ENCODE assay signal across 27 mouse cellular contexts in the genomic region with DNA sequence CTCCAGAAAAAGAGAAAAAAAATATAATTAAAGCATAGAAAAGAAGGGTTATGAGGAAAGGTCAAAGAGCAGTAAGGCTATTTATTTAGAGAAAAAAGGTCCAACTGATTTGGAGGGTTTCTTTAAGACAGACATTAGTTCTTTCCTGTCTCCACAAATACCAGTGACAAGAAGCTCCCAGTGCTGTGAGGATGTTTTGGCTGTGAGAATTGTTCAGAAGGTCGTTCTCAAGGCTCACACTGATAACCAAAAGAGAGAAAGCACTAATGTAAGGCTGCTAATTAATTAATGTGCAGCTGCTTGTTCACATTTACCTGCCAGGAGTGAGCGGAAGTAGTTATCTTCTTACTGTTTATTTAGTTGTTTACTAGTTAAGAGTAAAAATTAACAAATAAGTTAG. TPM values are rescaled to one million over a fixed set of nuclear protein-coding genes. Genes with fewer than 3 reads are reported as not detected.
DNase-seq lines count a peak whose midpoint lies in the region; ATAC-seq and TF ChIP-seq lines count a peak whose summit lies in the region.
"Had no signal": no experiment of that assay in that cellular context is flagged by ENCODE, and none has a peak within 500 bp of the region (broad histone marks: within the 10 kb centered on the region; RNA-seq: fewer than 3 reads in every experiment).

No protein-coding gene starts in this region.

- peaks cover 4% of the 10 kb centered on the region for H3K36me3 ChIP-seq in heart, adult 2 months (ENCODE audit: control insufficient read depth, insufficient read depth, low read length)
- no peaks in the 10 kb centered on the region for H3K36me3 ChIP-seq in heart, embryonic 10.5 days
- H3K36me3 ChIP-seq in heart, postnatal 0 days (replicated peaks; ENCODE audit: control insufficient read depth, insufficient read depth, low read length), result no peaks in the 10 kb centered on the region
- no peaks in the 10 kb centered on the region for H3K36me3 ChIP-seq in liver, embryonic 11.5 days (ENCODE audit: control insufficient read depth, insufficient read depth, low read length)
- H3K36me3 ChIP-seq in kidney, adult 2 months (ENCODE audit: control insufficient read depth, insufficient read depth, low read length), result no peaks in the 10 kb centered on the region
- H3K36me3 ChIP-seq: hindbrain, embryonic 10.5 days; hindbrain, embryonic 15.5 days; limb, embryonic 10.5 days; limb, embryonic 15.5 days; midbrain, embryonic 13.5 days; neural tube, embryonic 13.5 days had no signal

- H3K27ac ChIP-seq in heart, adult 2 months, result peak overlapping the region; percentile 70
- H3K27ac ChIP-seq in heart, embryonic 10.5 days, result no peak overlapping the region
- H3K27ac ChIP-seq in heart, postnatal 0 days (ENCODE audit: low read depth), result peak overlapping the region; percentile 22; the same call in 1 of the 2 replicates
- H3K27ac ChIP-seq in liver, embryonic 11.5 days (ENCODE audit: low read depth, low read length), result peak overlapping the region; percentile 58; the same call in 1 of the 2 replicates
- no peak overlapping the region for H3K27ac ChIP-seq in kidney, adult 2 months (ENCODE audit: insufficient read depth, low read depth, low read length)
- H3K27ac ChIP-seq: forebrain, embryonic 13.5 days; hindbrain, embryonic 10.5 days; hindbrain, embryonic 15.5 days; limb, embryonic 10.5 days; limb, embryonic 15.5 days; macrophage; midbrain, embryonic 13.5 days; neural tube, embryonic 13.5 days had no signal

- TF ChIP-seq POLR2A in heart, adult 2 months (IDR thresholded peaks at IDR 0.05; ENCODE audit: insufficient read depth, low read depth, low read length), result no peak
- no peak for TF ChIP-seq POLR2A in kidney, adult 2 months (IDR thresholded peaks at IDR 0.05; ENCODE audit: low read depth, low read length)

- H3K9me3 ChIP-seq in heart, embryonic 10.5 days, result no peaks in the 10 kb centered on the region
- no peaks in the 10 kb centered on the region for H3K9me3 ChIP-seq in heart, postnatal 0 days (replicated peaks; ENCODE audit: control insufficient read depth, low read length)
- no peaks in the 10 kb centered on the region for H3K9me3 ChIP-seq in liver, embryonic 11.5 days (ENCODE audit: control insufficient read depth, low read length)
- H3K9me3 ChIP-seq: forebrain, embryonic 13.5 days; hindbrain, embryonic 10.5 days; hindbrain, embryonic 15.5 days; limb, embryonic 10.5 days; limb, embryonic 15.5 days; midbrain, embryonic 13.5 days; neural tube, embryonic 13.5 days had no signal

- DNase-seq in heart, adult 2 months, result no peak
- DNase-seq in heart, embryonic 10.5 days (ENCODE audit: low spot score), result no peak
- DNase-seq in heart, postnatal 0 days (ENCODE audit: low spot score), result no peak
- no peak for DNase-seq in heart, postnatal 4 days
- DNase-seq in liver, embryonic 11.5 days (ENCODE audit: low spot score), result no peak
- DNase-seq in right cerebral cortex, postnatal 36 days (ENCODE audit: low spot score in 2 of 2), result no peak
- DNase-seq in kidney, adult 2 months, result no peak
- DNase-seq: adrenal gland, postnatal 10 days; cerebellum, adult 11 months; cerebellum, adult 9-10 months; cerebellum, postnatal 36 days; kidney, adult 9 months; kidney, postnatal 10 days; layer of hippocampus, postnatal 36 days; thymus, adult 18-20 months; thymus, postnatal 36 days had no signal

- peaks cover 8% of the 10 kb centered on the region for H3K4me1 ChIP-seq in heart, adult 2 months (ENCODE audit: control insufficient read depth, insufficient read depth, low read length)
- H3K4me1 ChIP-seq in heart, embryonic 10.5 days, result peaks cover 26% of the 10 kb centered on the region
- H3K4me1 ChIP-seq in heart, postnatal 0 days (ENCODE audit: control insufficient read depth, insufficient read depth), result peaks cover 21% of the 10 kb centered on the region; the same call in 1 of the 2 replicates
- H3K4me1 ChIP-seq in liver, embryonic 11.5 days (replicated peaks; ENCODE audit: control insufficient read depth, insufficient read depth, low read length), result peaks cover 8% of the 10 kb centered on the region; the same call in 1 of the 2 replicates
- no peaks in the 10 kb centered on the region for H3K4me1 ChIP-seq in kidney, adult 2 months (ENCODE audit: control insufficient read depth, insufficient read depth, low read length)
- H3K4me1 ChIP-seq: forebrain, embryonic 13.5 days; hindbrain, embryonic 15.5 days; limb, embryonic 10.5 days; limb, embryonic 15.5 days; midbrain, embryonic 13.5 days; neural tube, embryonic 13.5 days had no signal

- no peak for TF ChIP-seq CTCF in heart, adult 2 months (IDR thresholded peaks at IDR 0.05)
- TF ChIP-seq CTCF in heart, postnatal 0 days (IDR thresholded peaks at IDR 0.05; ENCODE audit: low read depth), result no peak
- no peak for TF ChIP-seq CTCF in kidney, adult 2 months (conservative IDR thresholded peaks at IDR 0.05; ENCODE audit: insufficient read depth, insufficient read length, low read depth, low read length)

- WGBS in heart, adult 2 months, result 44% methylated on average over 2 of the region's 2 CpGs
- 45% methylated on average over 2 of the region's 2 CpGs for WGBS in heart, embryonic 10.5 days
- WGBS in heart, postnatal 0 days, result 39% methylated on average over 2 of the region's 2 CpGs
- 46% methylated on average over 2 of the region's 2 CpGs for WGBS in liver, embryonic 11.5 days
- WGBS in kidney, adult 2 months, result 65% methylated on average over 2 of the region's 2 CpGs

- no peak overlapping the region for H3K4me3 ChIP-seq in heart, adult 2 months
- H3K4me3 ChIP-seq in heart, embryonic 10.5 days, result no peak overlapping the region
- no peak overlapping the region for H3K4me3 ChIP-seq in heart, postnatal 0 days (ENCODE audit: low read depth, low read length)
- no peak overlapping the region for H3K4me3 ChIP-seq in liver, embryonic 11.5 days (ENCODE audit: low read depth, low read length)
- no peak overlapping the region for H3K4me3 ChIP-seq in kidney, adult 2 months (ENCODE audit: insufficient read depth, low read depth, low read length)
- H3K4me3 ChIP-seq: forebrain, embryonic 13.5 days; hindbrain, embryonic 10.5 days; hindbrain, embryonic 15.5 days; limb, embryonic 10.5 days; limb, embryonic 15.5 days; midbrain, embryonic 13.5 days; neural tube, embryonic 13.5 days had no signal

- intact Hi-C loops in heart, adult 2 months (cut with DNase I), result no loop called here

- H3K79me2 ChIP-seq in heart, adult 2 months (replicated peaks; ENCODE audit: control insufficient read depth, insufficient read depth, low read length), result no peaks in the 10 kb centered on the region

- no peaks in the 10 kb centered on the region for H3K27me3 ChIP-seq in heart, adult 2 months (ENCODE audit: control insufficient read depth, insufficient read depth, low read length)
- no peaks in the 10 kb centered on the region for H3K27me3 ChIP-seq in heart, embryonic 10.5 days (ENCODE audit: insufficient read depth, poor library complexity, severe bottlenecking)
- H3K27me3 ChIP-seq in heart, postnatal 0 days (ENCODE audit: control insufficient read depth, insufficient read depth, low read length), result no peaks in the 10 kb centered on the region
- H3K27me3 ChIP-seq in liver, embryonic 11.5 days (replicated peaks; ENCODE audit: control insufficient read depth, insufficient read depth, low read length), result no peaks in the 10 kb centered on the region
- H3K27me3 ChIP-seq in kidney, adult 2 months (replicated peaks; ENCODE audit: control insufficient read depth, insufficient read depth, low read length), result no peaks in the 10 kb centered on the region
- H3K27me3 ChIP-seq: forebrain, embryonic 13.5 days; hindbrain, embryonic 15.5 days; limb, embryonic 15.5 days; midbrain, embryonic 13.5 days; neural tube, embryonic 13.5 days had no signal

- ATAC-seq in heart, postnatal 0 days (ENCODE audit: insufficient read depth, low read depth), result no peak
- no peak for ATAC-seq in liver, embryonic 11.5 days (replicated peaks; ENCODE audit: low FRiP score)
- ATAC-seq: forebrain, embryonic 13.5 days; inflammation-experienced regulatory T-cells, adult 6 months; midbrain, embryonic 13.5 days; Patski had no signal

- TF ChIP-seq EP300 in heart, adult 2 months (IDR thresholded peaks at IDR 0.05; ENCODE audit: insufficient read depth, low read depth, low read length), result no peak
- TF ChIP-seq EP300 in heart, postnatal 0 days (IDR thresholded peaks at IDR 0.05; ENCODE audit: low read depth), result no peak

- no peak overlapping the region for H3K4me2 ChIP-seq in heart, postnatal 0 days (ENCODE audit: low read depth, low read length)
- no peak overlapping the region for H3K4me2 ChIP-seq in liver, embryonic 11.5 days
- H3K4me2 ChIP-seq: forebrain, embryonic 13.5 days; hindbrain, embryonic 15.5 days; limb, embryonic 15.5 days; midbrain, embryonic 13.5 days; neural tube, embryonic 13.5 days had no signal

- H3K9ac ChIP-seq in heart, adult 2 months (ENCODE audit: low read depth, low read length), result no peak overlapping the region
- H3K9ac ChIP-seq in heart, postnatal 0 days (replicated peaks; ENCODE audit: low read depth, low read length), result no peak overlapping the region
- no peak overlapping the region for H3K9ac ChIP-seq in liver, embryonic 11.5 days (ENCODE audit: low read depth, low read length)
- H3K9ac ChIP-seq: forebrain, embryonic 13.5 days; hindbrain, embryonic 15.5 days; limb, embryonic 15.5 days; midbrain, embryonic 13.5 days; neural tube, embryonic 13.5 days had no signal

RNA-seq across cellular contexts. Expression of a gene that starts 54.7 kb away (rescaled TPM):
- total RNA-seq in heart, adult 2 months (2021), result 10 to 100 TPM; 11.8 to 15.6 TPM
- 1.2 and 2.4 TPM in 2 replicates for polyA plus RNA-seq in heart, adult 2 months (2012; rRNA removed)
- polyA plus RNA-seq in heart, embryonic 10.5 days (2016; fragmentation: Nextera tagmentation; extraction: Ambion mirVana), result 0.16 TPM in 2 replicates
- 0.11 and 0.89 TPM in 2 replicates for total RNA-seq in heart, postnatal 0 days (2014; rRNA removed; ENCODE audit: low replicate concordance)
- polyA plus RNA-seq in heart, postnatal 0 days (2015; fragmentation: Nextera tagmentation; extraction: Ambion mirVana), result 0.45 and 0.48 TPM in 2 replicates
- total RNA-seq in heart, postnatal 4 days (2021), result under 1 TPM; 0.63 to 0.71 TPM
- polyA plus RNA-seq in liver, embryonic 11.5 days (2014; fragmentation: Nextera tagmentation; extraction: Ambion mirVana), result 0.15 and 0.25 TPM in 2 replicates
- polyA plus RNA-seq in kidney, adult 2 months (2012; rRNA removed), result 0.04 and 0.55 TPM in 2 replicates
- total RNA-seq: MEL had no signal
- polyA plus RNA-seq: Patski had no signal

Comparison
In these comparisons a context has a peak if more than half of its experiments do, and no peak if none do; other contexts are left out.
1. H3K27ac ChIP-seq: peak in heart, adult 2 months (single experiment), heart, postnatal 0 days (single experiment) and liver, embryonic 11.5 days (single experiment); none in heart, embryonic 10.5 days (single experiment) and kidney, adult 2 months (single experiment).